Mouse (Mus musculus): ENCODE data around the gene Ankmy2.

- no peak for TF ChIP-seq CTCF (IDR thresholded peaks at IDR 0.05; ENCODE audit: insufficient read depth, low read depth, low read length)
- no peak for TF ChIP-seq POLR2A (IDR thresholded peaks at IDR 0.05; ENCODE audit: insufficient read depth, low read depth, low read length)
Measured at GRCm38 (mm10) chr12:36210096-36210495, 53.2 kb downstream of the Ankmy2 start.

Measured in olfactory bulb, adult 2 months (tissue).